Mouse (Mus musculus) left cerebral cortex, postnatal 10 days (tissue): ENCODE measurements at regions not wholly inside any gene's neighbourhood (a gene's known extent, or its start where the extent isn't known, plus 50 kb on each side); places are given as distances from the start of the nearest gene placed in this dataset.

Source experiments
- DNase-seq, 2 experiments: peaks; one replicate each; pipeline ENCODE4 v3.0.0; 2021 to 2022; ENCODE audit warnings: low spot score in 2 of 2, mixed read lengths in 1 of 2; ENCODE audit errors: extremely low spot score in 1 of 2
- intact Hi-C: fragments of 180-260 bp; cut with DNase I; formaldehyde crosslinking; loops from one replicate; pipeline ENCODE4 v1.15.1; 2025

DNA sequence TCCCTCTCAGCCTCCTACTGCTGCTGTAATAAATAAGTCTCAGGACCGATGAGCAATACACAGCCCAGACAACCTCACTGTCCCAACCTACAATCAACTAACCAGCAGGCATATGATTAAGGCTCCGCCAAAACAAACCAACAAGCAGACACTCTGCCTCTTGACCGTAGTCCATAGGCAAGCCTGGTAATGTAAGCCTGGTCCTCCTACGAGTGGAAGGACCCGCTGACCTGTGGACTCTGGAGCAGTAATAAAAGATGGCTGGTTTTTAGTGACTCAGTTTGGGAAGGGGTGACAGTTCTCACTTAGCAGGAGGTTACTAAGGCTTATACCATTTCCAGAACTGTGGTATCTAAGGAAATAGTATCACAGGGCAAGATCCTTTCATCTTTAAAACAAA, 53.4 kb downstream of the Gm47996 start:
- intact Hi-C loops = no loop called here

DNA sequence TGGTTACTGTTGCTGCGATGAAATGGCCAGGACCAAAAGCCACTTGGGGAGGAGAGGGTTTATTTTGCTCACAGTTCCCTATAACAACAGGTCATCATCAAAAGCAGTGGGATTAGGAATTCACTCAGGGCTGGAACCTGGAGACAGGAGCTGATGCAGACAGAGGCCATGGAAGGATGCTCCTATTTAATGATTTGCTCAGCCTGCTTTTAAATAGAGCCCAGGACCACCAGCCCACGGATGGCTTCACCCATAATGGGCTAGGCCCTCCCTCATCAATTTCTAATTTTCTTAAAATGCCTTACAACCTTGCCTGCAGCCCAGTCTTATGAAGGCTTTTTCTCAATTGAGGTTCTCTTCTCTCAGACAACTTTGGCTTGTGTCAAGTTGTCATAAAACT, 53.9 kb downstream of the Gm47996 start:
- intact Hi-C loops = no loop called here

More for the DNA sequence above, 53.4 kb downstream of the Gm47996 start:
- no peak for DNase-seq

DNA sequence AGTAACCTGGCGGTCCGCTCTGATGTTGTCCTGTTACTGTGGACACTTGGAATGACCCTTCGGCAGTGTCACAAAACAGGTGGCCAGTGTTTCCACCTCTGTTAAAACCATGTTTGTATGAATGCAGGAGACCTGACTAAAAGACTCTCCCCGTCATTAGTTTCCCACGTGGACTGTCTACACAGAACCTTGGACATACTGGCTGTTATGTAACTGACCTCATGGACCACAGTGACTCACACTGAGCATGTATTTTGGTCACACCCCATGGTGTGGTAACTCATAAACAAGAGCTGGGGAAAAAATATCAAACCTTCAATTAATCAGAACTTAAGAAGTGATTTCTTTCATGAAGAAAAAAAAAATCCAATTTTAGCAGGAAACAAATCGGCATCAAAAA, 54.9 kb downstream of the Gm47996 start:
- intact Hi-C loops = no loop called here

More for the DNA sequence above, 53.9 kb downstream of the Gm47996 start:
- DNase-seq = no peak

DNA sequence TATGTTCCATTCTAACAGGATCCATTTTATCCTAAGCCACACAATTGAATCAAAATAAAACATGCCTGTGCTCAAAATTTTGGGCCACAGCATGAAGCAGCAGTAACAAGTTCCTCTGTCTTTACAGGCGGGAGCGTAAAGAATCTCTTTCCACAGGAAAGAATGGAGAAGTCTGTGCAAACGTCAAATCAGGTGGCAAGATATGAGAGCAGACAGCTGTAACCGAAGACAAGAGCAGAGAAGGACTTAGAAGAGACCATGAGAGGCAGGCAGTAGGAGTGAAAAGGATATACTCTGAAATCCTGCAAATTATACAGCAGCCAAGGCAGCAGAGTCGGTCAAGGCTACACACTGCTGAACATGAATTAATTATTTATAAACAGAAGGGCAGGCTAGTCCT, 55.7 kb downstream of the Gm47996 start:
- no peak for DNase-seq
- intact Hi-C loops = no loop called here

More for the DNA sequence above, 54.9 kb downstream of the Gm47996 start:
- DNase-seq = no peak

DNA sequence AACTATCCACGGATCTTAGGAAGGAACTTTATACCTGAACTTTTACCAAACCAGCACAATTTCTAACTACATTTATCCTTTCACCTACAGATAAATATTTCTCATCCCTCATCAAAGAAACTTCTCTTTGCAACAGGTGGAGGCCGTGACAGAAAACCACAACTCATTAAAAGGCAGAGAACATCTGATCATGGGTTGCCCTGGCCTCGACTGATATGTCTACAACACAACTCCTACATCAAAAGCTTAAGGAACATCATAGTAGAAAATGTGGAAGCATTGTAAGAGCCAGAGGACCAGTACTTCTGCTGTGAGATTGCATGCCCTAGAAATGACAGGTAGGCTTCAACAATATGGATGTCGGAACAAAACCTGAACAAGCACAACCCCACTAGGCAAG, 56.8 kb downstream of the Gm47996 start:
- no peak for DNase-seq
- intact Hi-C loops = no loop called here

DNA sequence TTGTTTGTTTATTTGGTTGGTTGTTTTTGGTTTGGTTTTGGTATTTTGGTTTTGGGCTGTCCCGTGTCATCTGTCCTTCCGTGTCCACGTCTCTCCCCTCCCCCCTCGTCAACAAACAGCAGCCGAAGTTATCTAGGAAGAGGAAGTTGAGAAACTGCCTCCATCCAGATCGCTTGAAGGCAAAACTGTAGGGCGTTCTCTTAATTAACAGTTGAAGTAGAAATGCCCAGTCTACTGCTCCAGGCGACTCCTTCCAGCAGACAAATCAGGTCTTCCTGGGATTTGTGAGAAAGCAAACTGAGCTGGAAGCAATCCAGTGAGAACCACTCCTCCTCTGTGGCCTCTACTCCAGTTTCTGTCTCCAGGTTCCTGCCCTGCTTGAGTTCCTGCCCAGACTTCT, 60.8 kb downstream of the Gm47996 start:
- no peak for DNase-seq

DNA sequence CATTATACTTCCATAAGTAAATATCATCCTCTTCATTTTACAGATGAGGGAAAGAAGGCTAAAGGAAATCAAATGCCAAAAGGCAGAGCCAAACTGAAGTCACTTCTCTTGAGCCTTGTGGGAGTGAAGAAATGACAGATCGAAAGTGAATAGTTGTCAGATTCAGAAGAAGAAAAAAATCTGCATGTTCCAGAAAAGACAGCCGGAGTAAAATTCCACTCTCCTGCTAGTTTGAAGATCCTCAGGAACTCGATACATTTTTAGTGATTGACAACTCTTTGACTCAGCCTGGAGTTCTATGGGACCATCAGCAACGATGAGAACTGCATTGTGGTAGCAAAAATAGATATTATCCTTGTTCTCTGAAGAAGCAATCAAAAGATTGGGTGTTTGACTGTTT, 64.4 kb downstream of the Gm47996 start:
- intact Hi-C loops = no loop called here
- DNase-seq = no peak

More for the DNA sequence above, 60.8 kb downstream of the Gm47996 start:
- intact Hi-C loops = no loop called here

DNA sequence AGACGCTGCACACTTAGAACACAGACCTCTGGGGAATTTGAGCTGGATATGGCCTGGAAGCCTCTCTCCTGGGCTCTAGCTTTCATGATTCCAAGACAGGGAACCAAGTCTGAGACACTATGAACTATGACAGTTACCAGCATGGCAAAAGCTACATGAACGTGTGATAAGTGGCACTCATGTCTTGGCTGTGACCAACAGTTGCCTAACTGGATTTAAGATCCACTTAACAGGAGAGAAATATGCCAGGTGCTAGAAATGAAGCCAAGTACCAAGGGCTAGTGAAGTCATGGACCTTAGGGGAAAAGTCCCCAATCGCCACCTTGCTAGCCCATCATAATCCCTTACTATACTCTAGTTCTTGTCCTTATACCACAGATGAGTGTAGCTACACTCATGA, 65.7 kb downstream of the Gm47996 start:
- intact Hi-C loops = no loop called here
- no peak for DNase-seq

DNA sequence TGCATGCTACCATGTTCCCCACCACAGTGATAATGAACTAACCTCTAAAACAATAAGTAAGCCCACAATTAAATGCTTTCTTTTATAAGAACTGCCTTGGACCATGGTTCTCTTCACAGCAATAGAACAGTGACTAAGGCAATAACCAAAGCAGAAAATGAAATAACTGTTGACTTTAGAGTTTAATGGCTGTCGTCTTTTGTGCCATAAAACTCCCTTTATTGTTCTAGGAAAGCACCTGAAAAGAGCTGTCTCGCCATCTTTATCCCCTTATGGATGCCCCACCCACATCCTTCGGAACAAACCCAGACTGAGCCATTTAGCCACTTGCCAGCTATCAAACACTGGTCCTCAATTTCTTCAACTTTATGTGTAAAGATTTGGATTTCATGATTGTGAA, 64.3 kb upstream of the Ivns1abp start:
- intact Hi-C loops = no loop called here

DNA sequence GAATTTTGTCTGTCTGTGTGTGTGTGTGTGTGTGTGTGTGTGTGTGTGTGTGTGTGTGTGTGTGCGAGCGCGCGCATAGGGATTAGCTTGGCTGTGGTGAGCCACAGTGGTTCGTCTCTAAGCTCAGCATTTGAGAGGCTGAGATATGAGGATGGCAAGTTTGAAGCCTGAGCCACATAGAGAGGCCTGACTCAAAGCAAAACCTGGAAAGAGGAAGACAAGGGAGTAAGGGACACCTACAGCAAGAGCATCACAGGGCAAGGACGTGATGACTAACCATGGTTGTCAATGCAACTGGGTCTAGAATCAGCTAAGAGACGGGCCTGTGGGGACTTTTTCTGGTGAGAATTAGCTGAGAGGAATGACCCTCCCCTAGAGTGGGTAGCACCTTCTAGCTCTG, 59.2 kb upstream of the Ivns1abp start:
- intact Hi-C loops = no loop called here
- no peak for DNase-seq

More for the DNA sequence above, 64.3 kb upstream of the Ivns1abp start:
- DNase-seq = no peak

DNA sequence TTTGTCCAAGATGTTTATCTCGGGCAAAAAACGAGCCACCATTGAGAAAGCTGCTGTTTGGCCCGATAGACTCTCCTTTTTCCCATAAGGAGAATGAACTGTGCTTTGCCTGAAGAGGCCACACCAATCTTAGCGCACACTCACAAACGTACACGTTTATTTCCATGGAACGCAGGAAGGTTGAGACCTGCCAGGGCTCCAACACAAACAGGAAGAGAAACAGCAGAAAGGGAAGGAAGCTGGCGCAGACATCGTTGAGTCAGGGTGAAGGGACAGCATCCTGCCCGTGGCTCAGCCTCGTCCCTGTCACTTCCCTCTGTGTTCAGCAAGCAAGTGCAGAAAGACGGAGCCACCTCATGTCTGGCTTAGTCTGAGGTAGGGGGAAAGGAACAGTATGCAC, 56.8 kb upstream of the Ivns1abp start:
- peak; percentile 20 to 61 for DNase-seq
- intact Hi-C loops = no loop called here

DNA sequence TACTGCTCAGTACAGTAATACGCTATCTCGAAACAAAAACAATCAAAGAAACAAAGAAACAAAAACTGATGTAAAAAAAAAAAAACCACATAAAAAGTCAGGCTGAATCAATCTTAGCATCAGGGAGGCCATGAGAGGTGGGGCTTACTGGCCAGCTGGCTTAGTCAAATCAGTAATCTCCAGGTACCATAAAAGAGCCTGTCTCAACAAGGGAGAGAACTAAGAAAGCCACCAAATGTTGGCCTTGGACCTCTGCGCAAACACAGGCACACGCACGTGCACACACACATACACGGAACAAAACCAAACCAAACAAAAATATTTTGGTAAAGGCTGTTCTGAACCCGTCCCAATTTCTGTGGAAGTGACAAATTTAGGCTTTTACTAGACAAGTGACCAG, 55.2 kb upstream of the Ivns1abp start:
- intact Hi-C loops = no loop called here
- DNase-seq = no peak

DNA sequence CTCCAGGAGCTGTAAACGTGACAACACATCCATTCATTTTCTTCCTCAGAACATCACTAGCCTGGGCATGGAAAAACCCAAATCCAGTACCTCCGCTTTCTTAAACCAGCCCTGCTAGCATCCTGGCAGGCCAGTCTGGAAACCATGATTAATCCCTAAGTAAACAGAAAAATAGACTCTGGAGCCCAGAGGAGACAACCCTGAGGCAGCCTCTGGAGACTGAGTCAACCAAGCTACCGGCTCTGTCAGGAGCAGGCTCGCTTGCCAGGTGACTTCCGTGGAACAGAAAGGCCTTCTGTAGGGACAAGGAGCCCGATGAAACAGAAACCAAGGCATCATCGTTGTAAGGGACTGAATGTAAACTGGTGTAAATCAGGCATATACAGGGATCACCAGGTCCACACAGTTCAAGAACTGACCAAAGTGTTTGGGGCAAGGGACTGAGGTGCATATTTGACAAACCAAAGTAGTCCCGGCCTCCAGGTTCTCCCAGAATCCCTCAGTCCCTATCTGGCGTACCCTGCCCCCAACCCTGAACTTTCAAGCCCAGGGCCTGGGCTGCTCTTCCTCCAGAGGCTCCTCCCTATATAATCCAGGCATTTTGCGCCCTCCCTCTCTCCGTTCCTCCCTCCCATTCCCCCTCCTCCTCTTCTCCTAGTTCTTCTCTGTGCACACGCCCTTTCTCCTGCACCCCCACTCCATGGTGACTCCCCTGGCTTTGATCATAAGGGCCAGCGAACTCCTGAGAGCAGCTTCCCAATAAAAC, 54.6 kb upstream of the Ivns1abp start:
- intact Hi-C loops = no loop called here
- no peak for DNase-seq

DNA sequence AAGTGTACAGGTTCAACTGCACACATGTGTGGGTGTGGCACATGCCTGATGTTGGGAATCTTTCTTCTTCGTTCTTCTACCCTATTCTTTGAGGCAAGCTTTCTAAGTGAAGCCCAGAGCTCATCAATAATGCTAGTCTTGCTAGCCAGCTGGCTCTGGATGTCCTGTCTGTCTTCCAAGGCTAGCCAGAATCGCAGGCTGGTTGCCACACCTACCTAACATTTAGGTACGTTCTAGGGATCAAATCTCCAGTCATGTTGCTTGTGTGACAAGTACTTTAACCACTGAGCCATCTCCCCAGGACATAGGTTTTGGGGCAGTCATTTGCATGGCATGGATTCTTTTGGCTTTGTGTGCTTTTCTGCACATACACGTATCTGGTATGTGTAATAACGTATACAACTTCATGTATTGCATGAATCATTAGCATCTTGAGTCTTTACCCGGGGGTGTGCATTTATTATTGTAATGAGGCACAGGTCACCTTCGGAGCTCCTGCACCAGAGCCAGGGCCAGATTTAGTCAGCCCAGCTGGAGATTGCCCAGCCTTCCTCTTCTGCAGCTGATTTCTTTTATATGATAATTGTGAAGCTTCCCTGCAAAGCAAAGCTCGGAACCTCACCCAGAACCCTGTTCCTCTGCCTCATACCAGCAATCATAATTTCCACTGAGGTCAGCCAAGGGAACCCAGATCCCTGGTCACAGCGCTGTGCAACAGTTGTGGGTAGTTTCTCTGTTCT, 50.8 kb upstream of the Ivns1abp start:
- intact Hi-C loops = no loop called here
- DNase-seq = no peak
